Mouse (Mus musculus) mouse embryonic stem cell (cell line): Measurements from ENCODE around the gene Ephx4.

Experiments used
- in situ Hi-C, 2 experiments: fragments of 300-500 bp; cut with MboI; formaldehyde crosslinking; loops; 1 replicate in 1 of 2; 3 replicates in 1 of 2; pipeline ENCODE4 v1.14.3; 2019 to 2020; ENCODE audit warnings: low sequenced_read_pairs in 2 of 2, low pct_unique_long_range_greater_than_20kb in 1 of 2, mixed read lengths in 1 of 2; ENCODE audit not compliant: unreplicated experiment in 1 of 2

Ephx4 gene

DNA sequence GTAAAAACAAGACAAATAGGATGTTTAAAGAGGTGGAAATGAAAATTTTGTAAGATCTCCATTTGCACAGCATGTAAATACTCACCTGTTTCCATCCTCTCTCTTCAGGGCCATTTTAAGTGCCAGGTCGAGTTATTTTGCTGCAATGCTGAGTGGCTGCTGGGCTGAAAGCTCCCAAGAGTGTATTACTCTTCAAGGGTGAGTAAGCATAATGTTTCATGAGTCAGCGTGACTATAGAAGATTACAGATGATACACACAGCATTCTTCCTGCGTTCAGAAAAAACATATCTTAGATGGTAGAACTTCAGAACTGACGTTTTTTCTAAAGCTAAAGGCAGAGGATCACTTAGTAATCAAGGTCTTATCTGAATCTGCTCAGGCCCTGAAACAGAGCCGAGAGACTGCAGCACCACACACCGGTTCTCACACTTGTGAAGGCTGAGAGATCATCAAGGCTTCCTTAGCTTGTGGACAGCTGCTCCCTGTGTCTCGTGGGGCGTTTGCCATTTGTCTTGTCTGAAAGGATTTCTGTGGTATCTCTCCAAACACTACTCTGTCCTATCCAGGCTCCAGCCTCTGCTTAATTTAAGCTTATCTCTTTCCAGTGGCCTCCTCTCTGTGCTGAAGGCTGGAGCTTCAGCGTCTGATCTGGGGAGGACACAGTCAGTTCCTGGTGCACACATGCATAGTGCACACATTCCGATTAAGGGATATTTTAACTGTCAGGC is 68.2 kb downstream of the Ephx4 start:
- in situ Hi-C loops = no loop called here
